Mouse (Mus musculus): ENCODE results near the gene Chchd3. TPM values are rescaled to one million over a fixed set of nuclear protein-coding genes. Genes with fewer than 3 reads are reported as not detected.

Gene Chchd3
- polyA plus RNA-seq, 1 experiment from 2014 or later, result 78.8 TPM

DNA sequence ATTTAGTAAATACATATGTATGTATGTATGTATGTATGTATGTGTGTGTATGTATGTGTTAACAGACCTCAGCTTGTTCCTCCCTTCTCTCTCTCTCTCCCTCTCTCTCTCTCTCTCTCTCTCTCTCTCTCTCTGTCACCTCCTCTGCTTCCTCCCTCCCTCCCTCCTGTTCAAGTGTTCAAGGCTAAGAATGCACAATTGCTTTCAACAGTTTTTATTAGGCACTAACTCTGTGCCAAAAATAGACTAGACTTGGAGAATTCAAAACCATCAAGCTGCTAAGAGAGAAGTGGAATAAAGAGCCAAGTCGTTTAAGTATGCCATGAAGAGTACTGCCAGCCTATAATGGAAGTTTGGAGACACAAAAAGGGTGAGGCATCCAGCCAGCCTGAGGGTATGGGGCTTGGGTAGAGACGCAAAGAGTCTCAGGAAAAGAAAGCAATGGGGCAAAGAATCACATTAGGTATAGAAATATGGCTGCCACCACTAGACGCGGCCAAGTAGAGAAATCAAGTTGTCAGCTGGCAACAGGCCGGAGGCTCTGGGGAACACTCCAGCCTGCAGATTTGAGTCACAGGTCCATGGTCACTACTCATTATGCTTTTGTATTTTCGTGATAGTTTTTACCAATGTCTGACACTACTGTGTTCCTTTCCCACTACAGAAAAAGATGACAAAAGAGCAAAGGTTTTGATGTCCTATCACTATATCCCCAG is 10.2 kb downstream of the Chchd3 start:
- 0 out of 2 replicates have a peak, but pooled peaks cover 2% of the 10 kb centered on the region for H3K4me1 ChIP-seq (ENCODE audit: insufficient read depth)
- 88% methylated on average over 6 of the region's 6 CpGs for WGBS (ENCODE audit: insufficient replicate concordance)
- no peak overlapping the region for H3K4me3 ChIP-seq (ENCODE audit: low read depth, low read length)
- ATAC-seq (no peak), DNase-seq (no peak)
- no peaks in the 10 kb centered on the region for H3K27me3 ChIP-seq (ENCODE audit: insufficient read depth, low read length)
- H3K9ac ChIP-seq (replicated peaks), result no peak overlapping the region
- no peak overlapping the region for H3K27ac ChIP-seq (ENCODE audit: low read depth)
- no peak for TF ChIP-seq EP300 (IDR thresholded peaks at IDR 0.05; ENCODE audit: low read depth)
- TF ChIP-seq CTCF (IDR thresholded peaks at IDR 0.05; ENCODE audit: low read depth), result no peak
- H3K4me2 ChIP-seq (ENCODE audit: low read depth, low read length), result no peak overlapping the region
- H3K9me3 ChIP-seq (ENCODE audit: low read length), result no peaks in the 10 kb centered on the region
- peaks cover 16% of the 10 kb centered on the region for H3K36me3 ChIP-seq (replicated peaks; ENCODE audit: insufficient read depth, low read length)

- H3K4me3 ChIP-seq (ENCODE audit: low read depth, low read length), result no peak overlapping the region
- WGBS (ENCODE audit: insufficient replicate concordance), result 80% methylated on average over 5 of the region's 5 CpGs
- 0 out of 2 replicates have a peak, but pooled peaks cover 7% of the 10 kb centered on the region for H3K4me1 ChIP-seq (ENCODE audit: insufficient read depth)
- H3K36me3 ChIP-seq (replicated peaks; ENCODE audit: insufficient read depth, low read length), result peaks cover 12% of the 10 kb centered on the region
- H3K9ac ChIP-seq (replicated peaks), result no peak overlapping the region
- no peak overlapping the region for H3K4me2 ChIP-seq (ENCODE audit: low read depth, low read length)
- no peaks in the 10 kb centered on the region for H3K9me3 ChIP-seq (ENCODE audit: low read length)
- DNase-seq (no peak), ATAC-seq (no peak)
- no peak overlapping the region for H3K27ac ChIP-seq (ENCODE audit: low read depth)
- no peaks in the 10 kb centered on the region for H3K27me3 ChIP-seq (ENCODE audit: insufficient read depth, low read length)
- TF ChIP-seq EP300 (IDR thresholded peaks at IDR 0.05; ENCODE audit: low read depth) (no peak), CTCF (IDR thresholded peaks at IDR 0.05; ENCODE audit: low read depth) (no peak)
These were observed 16.6 kb downstream of the Chchd3 start for GRCm38 (mm10) chr6:33043480-33043879.

DNA sequence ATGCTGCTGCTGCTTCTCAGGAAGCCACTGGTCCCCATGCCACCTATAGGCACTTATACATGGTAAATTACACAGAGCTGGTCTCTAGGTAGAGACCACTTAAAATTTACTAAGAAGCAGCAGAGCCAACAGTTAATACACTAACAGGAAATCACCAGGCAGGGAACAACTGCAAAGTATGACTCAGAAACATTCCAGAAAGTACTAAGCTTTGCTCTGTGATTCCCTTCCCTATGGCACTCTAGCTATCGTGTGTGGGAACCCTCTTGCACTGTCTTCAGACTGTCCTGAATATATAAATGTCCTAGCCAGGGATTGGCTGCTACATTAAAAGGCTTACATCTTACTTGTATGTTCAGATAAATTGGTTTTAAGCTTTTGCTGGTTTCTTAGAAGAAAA is 17.2 kb downstream of the Chchd3 start:
- Histone ChIP-seq H3K36me3 (replicated peaks; ENCODE audit: insufficient read depth, low read length) (peaks cover 6% of the 10 kb centered on the region; the same call in 1 of the 2 replicates), H3K9ac (replicated peaks) (no peak overlapping the region), H3K4me1 (ENCODE audit: insufficient read depth) (0 out of 2 replicates have a peak, but pooled peaks cover 7% of the 10 kb centered on the region), H3K4me3 (ENCODE audit: low read depth, low read length) (no peak overlapping the region), H3K4me2 (ENCODE audit: low read depth, low read length) (no peak overlapping the region), H3K27me3 (ENCODE audit: insufficient read depth, low read length) (no peaks in the 10 kb centered on the region), H3K27ac (ENCODE audit: low read depth) (no peak overlapping the region), H3K9me3 (ENCODE audit: low read length) (no peaks in the 10 kb centered on the region)
- TF ChIP-seq EP300 (IDR thresholded peaks at IDR 0.05; ENCODE audit: low read depth) (no peak), CTCF (IDR thresholded peaks at IDR 0.05; ENCODE audit: low read depth) (no peak)
- no peak for DNase-seq
- no peak for ATAC-seq
- WGBS (ENCODE audit: insufficient replicate concordance), result 83% methylated on average over 1 of the region's 1 CpGs

DNA sequence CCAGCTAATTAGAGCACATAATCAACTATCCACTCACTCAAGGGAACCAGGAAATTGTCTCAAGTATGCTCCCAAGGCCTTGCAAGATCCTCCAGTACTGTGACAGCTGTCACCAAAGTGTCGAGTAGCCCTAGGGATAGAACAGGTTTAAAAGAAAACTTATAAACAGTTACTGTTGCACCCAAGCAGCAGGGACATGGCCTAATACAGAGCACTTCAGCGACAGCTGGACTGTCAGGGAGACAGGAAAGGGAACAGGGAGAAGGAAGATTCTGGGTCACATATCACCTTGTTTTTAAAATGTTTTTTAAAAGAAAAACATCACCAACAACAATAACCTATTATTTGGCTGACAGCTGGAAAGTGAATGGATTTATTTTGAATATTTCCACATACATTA is 18.1 kb downstream of the Chchd3 start:
- Histone ChIP-seq H3K4me3 (ENCODE audit: low read depth, low read length) (no peak overlapping the region), H3K4me2 (ENCODE audit: low read depth, low read length) (no peak overlapping the region), H3K36me3 (replicated peaks; ENCODE audit: insufficient read depth, low read length) (peaks cover 10% of the 10 kb centered on the region; the same call in 1 of the 2 replicates), H3K9me3 (ENCODE audit: low read length) (no peaks in the 10 kb centered on the region), H3K9ac (replicated peaks) (no peak overlapping the region), H3K27me3 (ENCODE audit: insufficient read depth, low read length) (no peaks in the 10 kb centered on the region), H3K4me1 (ENCODE audit: insufficient read depth) (0 out of 2 replicates have a peak, but pooled peaks cover 7% of the 10 kb centered on the region), H3K27ac (ENCODE audit: low read depth) (no peak overlapping the region)
- TF ChIP-seq EP300 (IDR thresholded peaks at IDR 0.05; ENCODE audit: low read depth), result no peak
- DNase-seq (no peak), ATAC-seq (no peak)
- WGBS (ENCODE audit: insufficient replicate concordance), result 81% methylated on average over 2 of the region's 2 CpGs

DNA sequence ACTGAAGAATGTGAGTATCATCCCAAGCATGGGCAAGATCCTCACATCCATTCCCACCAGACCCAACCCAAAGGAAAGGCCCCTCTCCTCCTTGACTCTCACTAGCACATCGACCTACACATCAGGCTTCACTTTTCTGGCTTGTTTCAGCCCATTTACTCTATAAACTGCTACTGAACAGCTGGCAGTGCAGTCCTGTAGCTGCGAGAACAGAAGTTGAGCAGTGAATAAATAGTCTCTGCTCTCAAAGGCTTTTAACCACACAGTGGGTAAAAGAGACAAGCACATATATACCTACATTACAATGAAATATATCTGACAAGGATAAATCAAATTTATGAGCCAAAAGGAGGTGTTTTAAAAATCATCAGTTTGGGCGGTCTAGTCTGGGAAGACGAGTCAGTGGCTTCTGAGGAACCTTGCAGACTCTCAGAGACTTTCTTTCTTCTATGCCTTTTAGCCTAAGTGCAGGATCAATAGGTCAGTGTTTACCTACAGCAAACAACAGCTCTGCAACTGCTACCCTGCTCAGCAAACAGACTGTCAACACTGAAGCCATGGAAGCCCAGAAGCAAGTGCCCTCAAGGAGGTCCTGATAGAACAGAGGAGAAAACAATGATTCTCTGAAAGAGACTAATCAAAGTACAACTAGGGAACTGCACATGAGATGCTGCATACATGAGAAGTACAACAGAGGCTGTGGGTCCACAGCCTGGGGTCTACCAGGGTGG is 19.5 kb downstream of the Chchd3 start:
- Histone ChIP-seq H3K4me2 (ENCODE audit: low read depth, low read length) (no peak overlapping the region), H3K9ac (replicated peaks) (no peak overlapping the region), H3K9me3 (ENCODE audit: low read length) (no peaks in the 10 kb centered on the region), H3K27ac (ENCODE audit: low read depth) (no peak overlapping the region), H3K4me1 (ENCODE audit: insufficient read depth) (0 out of 2 replicates have a peak, but pooled peaks cover 7% of the 10 kb centered on the region), H3K36me3 (replicated peaks; ENCODE audit: insufficient read depth, low read length) (peaks cover 9% of the 10 kb centered on the region; the same call in 1 of the 2 replicates), H3K27me3 (ENCODE audit: insufficient read depth, low read length) (no peaks in the 10 kb centered on the region), H3K4me3 (ENCODE audit: low read depth, low read length) (no peak overlapping the region)
- DNase-seq (no peak), ATAC-seq (peak; percentile 65)
- TF ChIP-seq EP300 (IDR thresholded peaks at IDR 0.05; ENCODE audit: low read depth) (no peak), CTCF (IDR thresholded peaks at IDR 0.05; ENCODE audit: low read depth) (no peak)
- WGBS (ENCODE audit: insufficient replicate concordance), result 68% methylated on average over 4 of the region's 4 CpGs

- peaks cover 8% of the 10 kb centered on the region; the same call in 1 of the 2 replicates for H3K36me3 ChIP-seq (replicated peaks; ENCODE audit: insufficient read depth, low read length)
- no peaks in the 10 kb centered on the region for H3K4me1 ChIP-seq (ENCODE audit: insufficient read depth)
- no peak overlapping the region for H3K27ac ChIP-seq (ENCODE audit: low read depth)
- H3K9me3 ChIP-seq (ENCODE audit: low read length), result no peaks in the 10 kb centered on the region
- H3K4me3 ChIP-seq (ENCODE audit: low read depth, low read length), result no peak overlapping the region
- TF ChIP-seq CTCF (IDR thresholded peaks at IDR 0.05; ENCODE audit: low read depth) (no peak), EP300 (IDR thresholded peaks at IDR 0.05; ENCODE audit: low read depth) (no peak)
- no peak for DNase-seq
- no peak overlapping the region for H3K9ac ChIP-seq (replicated peaks)
- ATAC-seq, result no peak
- WGBS (ENCODE audit: insufficient replicate concordance), result 80% methylated on average over 1 of the region's 1 CpGs
- no peak overlapping the region for H3K4me2 ChIP-seq (ENCODE audit: low read depth, low read length)
- H3K27me3 ChIP-seq (ENCODE audit: insufficient read depth, low read length), result no peaks in the 10 kb centered on the region
These were observed 27.5 kb downstream of the Chchd3 start for GRCm38 (mm10) chr6:33032543-33032942.
